Mouse (Mus musculus): ENCODE data around the gene Abhd14a. TPM values are rescaled to one million over a fixed set of nuclear protein-coding genes. Genes with fewer than 3 reads are reported as not detected.
A peak's percentile ranks its signal among the peaks of the same experiment; 100 is the strongest.

The Abhd14a gene
- polyA plus RNA-seq, 1 experiment: 49.7 TPM

GRCm38 (mm10) chr9:106416826-106417225 is 30.7 kb downstream of the Abhd14a start:
- TF ChIP-seq CTCF (IDR thresholded peaks at IDR 0.05; ENCODE audit: borderline replicate concordance, insufficient read depth, low read depth, low read length) (no peak), POLR2A (IDR thresholded peaks at IDR 0.05; ENCODE audit: borderline replicate concordance, insufficient read depth, low read length) (no peak)
- 94% methylated on average over 6 of the region's 6 CpGs for WGBS
- no peaks in the 10 kb centered on the region for H3K27me3 ChIP-seq (ENCODE audit: control insufficient read depth, insufficient read depth, low read length)
- peaks cover 4% of the 10 kb centered on the region; the same call in 1 of the 2 replicates for H3K4me1 ChIP-seq (ENCODE audit: control insufficient read depth, insufficient read depth, low read length)
- H3K27ac ChIP-seq (ENCODE audit: insufficient read depth, low read length): no peak overlapping the region
- no peak for DNase-seq
- no peak overlapping the region for H3K4me3 ChIP-seq (replicated peaks; ENCODE audit: insufficient read depth, low read depth, low read length)

DNA sequence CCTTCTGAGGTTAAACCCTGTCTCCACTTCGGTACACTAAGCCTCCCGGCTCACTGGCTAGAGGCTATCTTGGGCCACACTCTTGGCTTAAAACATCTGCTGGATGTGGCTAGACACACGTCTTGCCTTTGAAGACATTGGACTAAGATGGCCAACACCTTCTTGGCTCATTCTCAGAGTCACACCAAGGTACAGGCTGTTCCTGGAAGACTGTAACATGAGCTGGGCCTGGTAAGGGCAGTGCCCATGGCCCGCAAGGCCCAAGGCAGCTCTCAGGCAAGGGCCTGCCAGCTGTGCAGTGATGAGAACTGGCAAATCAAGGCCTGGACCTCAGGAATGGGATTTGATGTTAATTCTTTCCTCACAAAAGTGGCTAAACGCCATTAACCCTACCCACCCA is 33.9 kb downstream of the Abhd14a start:
- peaks cover 6% of the 10 kb centered on the region for H3K4me1 ChIP-seq (ENCODE audit: control insufficient read depth, insufficient read depth, low read length)
- 94% methylated on average over 5 of the region's 5 CpGs for WGBS
- no peak for DNase-seq
- no peak for TF ChIP-seq CTCF (IDR thresholded peaks at IDR 0.05; ENCODE audit: borderline replicate concordance, insufficient read depth, low read depth, low read length)
- no peak for TF ChIP-seq POLR2A (IDR thresholded peaks at IDR 0.05; ENCODE audit: borderline replicate concordance, insufficient read depth, low read length)
- no peaks in the 10 kb centered on the region for H3K27me3 ChIP-seq (ENCODE audit: control insufficient read depth, insufficient read depth, low read length)
- H3K4me3 ChIP-seq (replicated peaks; ENCODE audit: insufficient read depth, low read depth, low read length): no peak overlapping the region
- H3K27ac ChIP-seq (ENCODE audit: insufficient read depth, low read length): no peak overlapping the region

- no peak for TF ChIP-seq CTCF (IDR thresholded peaks at IDR 0.05; ENCODE audit: borderline replicate concordance, insufficient read depth, low read depth, low read length)
- TF ChIP-seq POLR2A (IDR thresholded peaks at IDR 0.05; ENCODE audit: borderline replicate concordance, insufficient read depth, low read length): no peak
- WGBS: 85% methylated on average over 3 of the region's 3 CpGs
These were observed 35.3 kb downstream of the Abhd14a start for GRCm38 (mm10) chr9:106412210-106412609.

DNA sequence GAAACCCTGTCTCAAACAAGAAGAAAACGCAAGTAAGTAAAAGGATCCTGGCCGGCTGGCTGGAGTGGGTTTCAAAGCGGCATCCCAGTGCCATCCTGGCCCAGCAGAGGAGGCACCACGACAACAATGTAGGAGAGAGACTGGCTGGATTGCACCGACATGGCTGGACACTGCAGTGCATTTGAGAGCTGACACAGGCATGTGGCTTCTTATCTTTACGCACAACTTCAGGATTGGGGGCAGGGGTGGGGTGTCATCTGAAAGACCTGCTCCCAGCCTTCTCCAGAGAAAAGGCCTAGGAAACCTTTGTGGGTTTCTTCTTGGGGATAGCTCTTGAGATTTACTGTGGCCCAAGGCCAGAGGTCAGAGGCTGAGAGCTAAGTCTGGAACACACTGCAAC is 35.7 kb downstream of the Abhd14a start:
- H3K27me3 ChIP-seq (ENCODE audit: control insufficient read depth, insufficient read depth, low read length): no peaks in the 10 kb centered on the region
- H3K4me1 ChIP-seq (ENCODE audit: control insufficient read depth, insufficient read depth, low read length): peaks cover 6% of the 10 kb centered on the region
- DNase-seq: no peak
- WGBS: 84% methylated on average over 6 of the region's 6 CpGs
- no peak overlapping the region for H3K27ac ChIP-seq (ENCODE audit: insufficient read depth, low read length)
- H3K4me3 ChIP-seq (replicated peaks; ENCODE audit: insufficient read depth, low read depth, low read length): no peak overlapping the region
- TF ChIP-seq CTCF (IDR thresholded peaks at IDR 0.05; ENCODE audit: borderline replicate concordance, insufficient read depth, low read depth, low read length) (no peak), POLR2A (IDR thresholded peaks at IDR 0.05; ENCODE audit: borderline replicate concordance, insufficient read depth, low read length) (no peak)

More at GRCm38 (mm10) chr9:106412210-106412609, 35.3 kb downstream of the Abhd14a start:
- Histone ChIP-seq H3K4me3 (replicated peaks; ENCODE audit: insufficient read depth, low read depth, low read length) (no peak overlapping the region), H3K27me3 (ENCODE audit: control insufficient read depth, insufficient read depth, low read length) (no peaks in the 10 kb centered on the region), H3K27ac (ENCODE audit: insufficient read depth, low read length) (no peak overlapping the region), H3K4me1 (ENCODE audit: control insufficient read depth, insufficient read depth, low read length) (peaks cover 6% of the 10 kb centered on the region)
- no peak for DNase-seq

DNA sequence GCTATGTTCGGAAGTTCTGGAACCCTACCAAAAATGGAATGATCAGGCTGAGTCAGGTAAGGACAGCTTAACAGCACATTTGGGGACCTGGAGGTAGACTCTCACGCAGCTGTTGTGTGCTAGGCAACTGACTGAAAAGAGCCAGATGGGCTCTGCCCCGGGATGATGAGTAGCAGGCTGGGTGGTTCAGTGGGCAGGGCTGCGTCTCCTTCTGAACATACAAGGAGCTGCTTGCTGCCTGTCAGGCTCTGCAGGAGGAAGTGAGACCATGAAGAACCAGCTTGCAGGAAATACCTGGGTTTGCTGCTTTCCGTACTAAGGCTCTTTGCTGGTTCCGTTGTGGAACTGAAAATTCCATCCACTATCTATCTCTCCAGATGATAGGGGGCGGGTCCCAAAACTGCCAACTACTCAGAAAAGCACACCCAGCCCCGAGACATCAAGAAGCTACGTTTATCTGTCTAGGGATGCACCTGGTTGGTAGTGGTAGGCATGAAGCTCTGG is 36.3 kb downstream of the Abhd14a start:
- TF ChIP-seq CTCF (IDR thresholded peaks at IDR 0.05; ENCODE audit: borderline replicate concordance, insufficient read depth, low read depth, low read length) (no peak), POLR2A (IDR thresholded peaks at IDR 0.05; ENCODE audit: borderline replicate concordance, insufficient read depth, low read length) (no peak)
- H3K4me1 ChIP-seq (ENCODE audit: control insufficient read depth, insufficient read depth, low read length): peaks cover 6% of the 10 kb centered on the region
- no peak overlapping the region for H3K4me3 ChIP-seq (replicated peaks; ENCODE audit: insufficient read depth, low read depth, low read length)
- DNase-seq: no peak
- H3K27me3 ChIP-seq (ENCODE audit: control insufficient read depth, insufficient read depth, low read length): no peaks in the 10 kb centered on the region
- H3K27ac ChIP-seq (ENCODE audit: insufficient read depth, low read length): no peak overlapping the region
- 64% methylated on average over 9 of the region's 9 CpGs for WGBS

- no peak overlapping the region for H3K27ac ChIP-seq (ENCODE audit: insufficient read depth, low read length)
- H3K4me3 ChIP-seq (replicated peaks; ENCODE audit: insufficient read depth, low read depth, low read length): no peak overlapping the region
- 51% methylated on average over 2 of the region's 2 CpGs for WGBS
- peak; percentile 32 to 40 for DNase-seq
- H3K4me1 ChIP-seq (ENCODE audit: control insufficient read depth, insufficient read depth, low read length): peaks cover 9% of the 10 kb centered on the region
- H3K27me3 ChIP-seq (ENCODE audit: control insufficient read depth, insufficient read depth, low read length): no peaks in the 10 kb centered on the region
- TF ChIP-seq POLR2A (IDR thresholded peaks at IDR 0.05; ENCODE audit: borderline replicate concordance, insufficient read depth, low read length): no peak
- TF ChIP-seq CTCF (IDR thresholded peaks at IDR 0.05; ENCODE audit: borderline replicate concordance, insufficient read depth, low read depth, low read length): no peak
These were observed 37.3 kb downstream of the Abhd14a start for GRCm38 (mm10) chr9:106410086-106410650.

- H3K4me3 ChIP-seq (replicated peaks; ENCODE audit: insufficient read depth, low read depth, low read length): no peak overlapping the region
- DNase-seq: no peak
- peaks cover 12% of the 10 kb centered on the region for H3K4me1 ChIP-seq (ENCODE audit: control insufficient read depth, insufficient read depth, low read length)
- no peak overlapping the region for H3K27ac ChIP-seq (ENCODE audit: insufficient read depth, low read length)
- H3K27me3 ChIP-seq (ENCODE audit: control insufficient read depth, insufficient read depth, low read length): no peaks in the 10 kb centered on the region
- TF ChIP-seq POLR2A (IDR thresholded peaks at IDR 0.05; ENCODE audit: borderline replicate concordance, insufficient read depth, low read length): no peak
- no peak for TF ChIP-seq CTCF (IDR thresholded peaks at IDR 0.05; ENCODE audit: borderline replicate concordance, insufficient read depth, low read depth, low read length)
- WGBS: 97% methylated on average over 4 of the region's 4 CpGs
These were observed 38.4 kb downstream of the Abhd14a start for GRCm38 (mm10) chr9:106409096-106409495.

DNA sequence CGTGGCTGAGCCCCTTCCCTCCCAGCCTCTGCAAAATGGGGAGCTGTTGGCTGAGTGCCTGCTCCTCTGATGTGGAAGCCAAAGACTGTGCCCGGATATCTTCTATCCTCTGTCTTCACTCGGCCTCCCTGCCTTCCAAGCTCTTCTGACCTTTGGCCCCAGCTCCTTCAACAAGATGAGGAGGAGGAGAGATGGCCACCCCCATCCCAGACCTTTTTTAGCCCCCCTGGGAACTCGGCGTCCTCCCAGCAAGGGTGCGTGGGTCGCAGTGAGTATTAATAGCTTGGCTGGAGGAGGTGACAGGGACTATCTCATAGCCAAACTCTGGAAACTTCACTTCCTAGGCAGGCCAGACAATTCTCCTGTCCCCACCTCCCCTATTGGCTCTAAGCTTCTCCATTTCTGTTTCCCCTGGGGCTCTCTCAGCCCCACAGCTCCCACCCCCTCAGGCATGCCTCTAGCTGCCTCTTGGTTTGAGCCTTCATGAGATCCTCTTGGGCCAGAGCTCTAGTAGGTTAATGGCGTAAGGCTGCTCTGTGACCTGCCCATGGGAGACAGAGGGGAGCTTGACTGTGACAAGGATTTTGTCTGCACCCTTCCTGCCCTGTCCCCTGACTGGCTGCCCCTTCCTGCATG is 40.9 kb downstream of the Abhd14a start:
- DNase-seq: no peak
- no peak for TF ChIP-seq POLR2A (IDR thresholded peaks at IDR 0.05; ENCODE audit: borderline replicate concordance, insufficient read depth, low read length)
- TF ChIP-seq CTCF (IDR thresholded peaks at IDR 0.05; ENCODE audit: borderline replicate concordance, insufficient read depth, low read depth, low read length): no peak
- no peak overlapping the region for H3K27ac ChIP-seq (ENCODE audit: insufficient read depth, low read length)
- WGBS: 58% methylated on average over 8 of the region's 8 CpGs
- peaks cover 12% of the 10 kb centered on the region for H3K4me1 ChIP-seq (ENCODE audit: control insufficient read depth, insufficient read depth, low read length)
- no peak overlapping the region for H3K4me3 ChIP-seq (replicated peaks; ENCODE audit: insufficient read depth, low read depth, low read length)
- H3K27me3 ChIP-seq (ENCODE audit: control insufficient read depth, insufficient read depth, low read length): no peaks in the 10 kb centered on the region
